Mouse (Mus musculus) kidney, embryonic 14.5 days (tissue): Measurements from ENCODE around the gene Cd180. TPM values are rescaled to one million over a fixed set of nuclear protein-coding genes. Genes with fewer than 3 reads are reported as not detected.

ENCODE experiments used
- ATAC-seq: fragments of 200-750 bp; cut with Nextera tagmentation; 2 replicates; pipeline ENCODE4 v1.8.0; 2017; ENCODE audit warnings: moderate number of reproducible peaks, mild to moderate bottlenecking, moderate TSS enrichment, moderate library complexity; ENCODE audit not compliant: low FRiP score, low TSS enrichment
- H3K27ac ChIP-seq: fragments of 300-500 bp; sonication (generic); 2 replicates; pipeline ENCODE4 v1.5.1; 2014; ENCODE audit warnings: low read depth, mild to moderate bottlenecking, low read length, moderate library complexity, mixed read lengths
- H3K27me3 ChIP-seq: fragments of 300-500 bp; sonication (generic); 2 replicates; pipeline ENCODE4 v1.6.1; 2014; ENCODE audit warnings: mild to moderate bottlenecking, low read length; ENCODE audit not compliant: control insufficient read depth, insufficient read depth
- H3K36me3 ChIP-seq: fragments of 300-500 bp; sonication (generic); 2 replicates; pipeline ENCODE4 v1.6.1; 2014; ENCODE audit warnings: low read length, mixed read lengths; ENCODE audit not compliant: control insufficient read depth, insufficient read depth
- H3K4me1 ChIP-seq: fragments of 300-500 bp; sonication (generic); 2 replicates; pipeline ENCODE4 v1.6.1; 2014; ENCODE audit warnings: low read length, mixed read lengths; ENCODE audit not compliant: control insufficient read depth, insufficient read depth
- H3K4me2 ChIP-seq: fragments of 300-500 bp; sonication (generic); replicated peaks from 2 replicates; pipeline ENCODE4 v1.6.1; 2014; ENCODE audit warnings: low read depth, mild to moderate bottlenecking, low read length
- H3K4me3 ChIP-seq: fragments of 300-500 bp; sonication (generic); 2 replicates; pipeline ENCODE4 v1.5.1; 2014; ENCODE audit warnings: mild to moderate bottlenecking, low read length
- H3K9ac ChIP-seq: fragments of 300-500 bp; sonication (generic); 2 replicates; pipeline ENCODE4 v1.6.1; 2014; ENCODE audit warnings: low read depth, mild to moderate bottlenecking, low read length, moderate library complexity
- H3K9me3 ChIP-seq: fragments of 300-500 bp; sonication (generic); 2 replicates; pipeline ENCODE4 v1.6.1; 2016; ENCODE audit warnings: low read length; ENCODE audit not compliant: control insufficient read depth
- WGBS: fragments of 180-500 bp; shearing (Covaris S2); extraction: QIAGEN DNeasy Blood & Tissue Kit; methylation state at CpG from one replicate; pipeline ENCODE4 v1.1.7; 2014; 5-methylcytosine and 5-hydroxymethylcytosine counted together
- polyA plus RNA-seq: library from polyadenylated mRNA; unstranded; fragments of >200 nt; fragmentation: Nextera tagmentation; extraction: Ambion mirVana; gene quantifications from 2 replicates; pipeline ENCODE4 v1.2.1, GENCODE M21; 2014

Gene Cd180
- polyA plus RNA-seq, 1 experiment from 2014 or later = 0.60 TPM

- ATAC-seq = no peak
- Histone ChIP-seq H3K4me2 (no peak overlapping the region), H3K4me3 (no peak overlapping the region), H3K9me3 (no peaks in the 10 kb centered on the region), H3K27ac (no peak overlapping the region), H3K36me3 (peaks cover 39% of the 10 kb centered on the region), H3K4me1 (no peaks in the 10 kb centered on the region), H3K9ac (no peak overlapping the region), H3K27me3 (no peaks in the 10 kb centered on the region)
- 89% methylated on average over 9 of the region's 9 CpGs for WGBS
Observed at GRCm38 (mm10) chr13:102745626-102746342, 52.4 kb downstream of the Cd180 start.

GRCm38 (mm10) chr13:102746803-102747561 is 53.6 kb downstream of the Cd180 start:
- Histone ChIP-seq H3K4me2 (no peak overlapping the region), H3K9ac (no peak overlapping the region), H3K4me1 (no peaks in the 10 kb centered on the region), H3K27me3 (no peaks in the 10 kb centered on the region), H3K27ac (no peak overlapping the region), H3K36me3 (peaks cover 39% of the 10 kb centered on the region), H3K4me3 (no peak overlapping the region), H3K9me3 (no peaks in the 10 kb centered on the region)
- no peak for ATAC-seq
- 91% methylated on average over 17 of the region's 17 CpGs for WGBS

- H3K36me3 ChIP-seq = peaks cover 43% of the 10 kb centered on the region
- ATAC-seq = no peak
- H3K9me3 ChIP-seq = no peaks in the 10 kb centered on the region
- H3K4me3 ChIP-seq = no peak overlapping the region
- H3K4me1 ChIP-seq = no peaks in the 10 kb centered on the region
- H3K27ac ChIP-seq = no peak overlapping the region
- 43% methylated on average over 6 of the region's 6 CpGs for WGBS
- no peak overlapping the region for H3K9ac ChIP-seq
- no peak overlapping the region for H3K4me2 ChIP-seq
- no peaks in the 10 kb centered on the region for H3K27me3 ChIP-seq
Observed at GRCm38 (mm10) chr13:102749194-102749593, 55.8 kb downstream of the Cd180 start.

- no peaks in the 10 kb centered on the region for H3K4me1 ChIP-seq
- H3K4me2 ChIP-seq = no peak overlapping the region
- no peak for ATAC-seq
- H3K9ac ChIP-seq = no peak overlapping the region
- H3K36me3 ChIP-seq = peaks cover 43% of the 10 kb centered on the region
- H3K9me3 ChIP-seq = no peaks in the 10 kb centered on the region
- no peaks in the 10 kb centered on the region for H3K27me3 ChIP-seq
- no peak overlapping the region for H3K27ac ChIP-seq
- 88% methylated on average over 10 of the region's 10 CpGs for WGBS
- no peak overlapping the region for H3K4me3 ChIP-seq
Observed at GRCm38 (mm10) chr13:102749891-102750290, 56.5 kb downstream of the Cd180 start.

GRCm38 (mm10) chr13:102753714-102754556 is 60.6 kb downstream of the Cd180 start:
- Histone ChIP-seq H3K4me2 (no peak overlapping the region), H3K9ac (no peak overlapping the region), H3K4me1 (no peaks in the 10 kb centered on the region), H3K4me3 (no peak overlapping the region), H3K36me3 (peaks cover 40% of the 10 kb centered on the region), H3K27me3 (no peaks in the 10 kb centered on the region), H3K9me3 (no peaks in the 10 kb centered on the region), H3K27ac (no peak overlapping the region)
- ATAC-seq = no peak
- WGBS = 81% methylated on average over 19 of the region's 19 CpGs

GRCm38 (mm10) chr13:102755124-102755523 is 61.8 kb downstream of the Cd180 start:
- Histone ChIP-seq H3K4me2 (no peak overlapping the region), H3K4me3 (no peak overlapping the region), H3K9me3 (no peaks in the 10 kb centered on the region), H3K27me3 (no peaks in the 10 kb centered on the region), H3K36me3 (peaks cover 37% of the 10 kb centered on the region), H3K4me1 (no peaks in the 10 kb centered on the region), H3K9ac (no peak overlapping the region), H3K27ac (no peak overlapping the region)
- WGBS = 95% methylated on average over 8 of the region's 8 CpGs
- ATAC-seq = no peak

- H3K27ac ChIP-seq = no peak overlapping the region
- WGBS = 84% methylated on average over 8 of the region's 8 CpGs
Observed at GRCm38 (mm10) chr13:102756071-102756470, 62.7 kb downstream of the Cd180 start.

GRCm38 (mm10) chr13:102758021-102758420 is 64.7 kb downstream of the Cd180 start:
- Histone ChIP-seq H3K27me3 (no peaks in the 10 kb centered on the region), H3K9me3 (no peaks in the 10 kb centered on the region), H3K4me3 (no peak overlapping the region), H3K4me1 (no peaks in the 10 kb centered on the region), H3K9ac (no peak overlapping the region), H3K4me2 (no peak overlapping the region), H3K36me3 (peaks cover 21% of the 10 kb centered on the region), H3K27ac (no peak overlapping the region)
- no peak for ATAC-seq
- 96% methylated on average over 6 of the region's 6 CpGs for WGBS

More at GRCm38 (mm10) chr13:102756071-102756470, 62.7 kb downstream of the Cd180 start:
- no peak overlapping the region for H3K4me3 ChIP-seq
- H3K27me3 ChIP-seq = no peaks in the 10 kb centered on the region
- H3K36me3 ChIP-seq = peaks cover 34% of the 10 kb centered on the region
- H3K4me2 ChIP-seq = no peak overlapping the region
- no peaks in the 10 kb centered on the region for H3K9me3 ChIP-seq
- H3K4me1 ChIP-seq = no peaks in the 10 kb centered on the region
- ATAC-seq = no peak
- H3K9ac ChIP-seq = no peak overlapping the region
